Mouse (Mus musculus): ENCODE data around the gene Antxr2. TPM values are rescaled to one million over a fixed set of nuclear protein-coding genes. Genes with fewer than 3 reads are reported as not detected.

Antxr2 gene
- polyA plus RNA-seq, 1 experiment from 2014 or later: 9.3 TPM

- H3K4me3 ChIP-seq (ENCODE audit: low read depth, low read length): no peak overlapping the region
- H3K9ac ChIP-seq (ENCODE audit: low read length): no peak overlapping the region
- H3K4me2 ChIP-seq (replicated peaks; ENCODE audit: low read depth): no peak overlapping the region
- TF ChIP-seq CTCF (IDR thresholded peaks at IDR 0.05; ENCODE audit: low read depth): no peak
- TF ChIP-seq EP300 (optimal IDR thresholded peaks at IDR 0.05): no peak
- DNase-seq (ENCODE audit: low spot score): no peak
- whole genome bisulfite sequencing: 70% methylated on average over 2 of the region's 2 CpGs
- no peaks in the 10 kb centered on the region for H3K27me3 ChIP-seq (ENCODE audit: control insufficient read depth, insufficient read depth, low read length)
- H3K36me3 ChIP-seq (ENCODE audit: control insufficient read depth, insufficient read depth, low read length): no peaks in the 10 kb centered on the region
- no peaks in the 10 kb centered on the region for H3K4me1 ChIP-seq (replicated peaks; ENCODE audit: control insufficient read depth, insufficient read depth)
- H3K9me3 ChIP-seq (ENCODE audit: control insufficient read depth, low read length): no peaks in the 10 kb centered on the region
- no peak overlapping the region for H3K27ac ChIP-seq (replicated peaks)
- ATAC-seq (ENCODE audit: low FRiP score, low TSS enrichment): no peak
These were observed 3.4 kb upstream of the Antxr2 start for GRCm38 (mm10) chr5:98034207-98034606.

DNA sequence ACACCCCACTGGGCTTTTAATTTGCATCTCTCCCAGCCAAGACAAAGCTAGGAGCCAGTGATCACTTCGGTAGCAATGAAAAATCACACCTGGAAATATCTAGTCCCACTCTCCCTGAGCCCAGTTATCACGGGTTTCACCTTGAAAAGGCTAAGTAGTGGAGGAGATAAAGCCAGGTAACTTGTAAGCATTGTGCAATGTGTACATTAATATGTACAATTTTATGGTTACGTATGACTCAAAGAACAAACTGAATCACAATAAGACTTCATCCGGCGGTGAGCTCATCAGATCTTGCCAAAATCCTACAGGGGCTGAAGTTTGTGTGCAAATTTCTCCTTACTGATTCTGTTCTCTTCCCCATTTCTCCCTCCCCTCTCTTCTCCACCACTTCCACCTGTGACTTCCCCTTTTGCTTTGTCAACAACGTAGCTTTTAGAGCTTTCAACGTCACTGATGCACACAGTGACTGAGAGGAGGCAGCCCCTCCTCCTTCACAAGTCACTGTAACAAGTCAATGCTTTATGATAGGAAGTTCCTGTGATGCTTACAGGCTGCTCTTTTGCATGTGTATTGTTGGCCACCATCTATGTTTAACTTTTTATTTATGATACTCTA is 2.1 kb upstream of the Antxr2 start:
- Histone ChIP-seq H3K27me3 (ENCODE audit: control insufficient read depth, insufficient read depth, low read length) (no peaks in the 10 kb centered on the region), H3K9ac (ENCODE audit: low read length) (no peak overlapping the region), H3K4me3 (ENCODE audit: low read depth, low read length) (no peak overlapping the region), H3K27ac (replicated peaks) (no peak overlapping the region), H3K36me3 (ENCODE audit: control insufficient read depth, insufficient read depth, low read length) (no peaks in the 10 kb centered on the region), H3K4me2 (replicated peaks; ENCODE audit: low read depth) (no peak overlapping the region), H3K9me3 (ENCODE audit: control insufficient read depth, low read length) (no peaks in the 10 kb centered on the region), H3K4me1 (replicated peaks; ENCODE audit: control insufficient read depth, insufficient read depth) (no peaks in the 10 kb centered on the region)
- TF ChIP-seq EP300 (optimal IDR thresholded peaks at IDR 0.05): no peak
- no peak for DNase-seq (ENCODE audit: low spot score)
- no peak for ATAC-seq (ENCODE audit: low FRiP score, low TSS enrichment)
- 53% methylated on average over 7 of the region's 7 CpGs for WGBS

DNA sequence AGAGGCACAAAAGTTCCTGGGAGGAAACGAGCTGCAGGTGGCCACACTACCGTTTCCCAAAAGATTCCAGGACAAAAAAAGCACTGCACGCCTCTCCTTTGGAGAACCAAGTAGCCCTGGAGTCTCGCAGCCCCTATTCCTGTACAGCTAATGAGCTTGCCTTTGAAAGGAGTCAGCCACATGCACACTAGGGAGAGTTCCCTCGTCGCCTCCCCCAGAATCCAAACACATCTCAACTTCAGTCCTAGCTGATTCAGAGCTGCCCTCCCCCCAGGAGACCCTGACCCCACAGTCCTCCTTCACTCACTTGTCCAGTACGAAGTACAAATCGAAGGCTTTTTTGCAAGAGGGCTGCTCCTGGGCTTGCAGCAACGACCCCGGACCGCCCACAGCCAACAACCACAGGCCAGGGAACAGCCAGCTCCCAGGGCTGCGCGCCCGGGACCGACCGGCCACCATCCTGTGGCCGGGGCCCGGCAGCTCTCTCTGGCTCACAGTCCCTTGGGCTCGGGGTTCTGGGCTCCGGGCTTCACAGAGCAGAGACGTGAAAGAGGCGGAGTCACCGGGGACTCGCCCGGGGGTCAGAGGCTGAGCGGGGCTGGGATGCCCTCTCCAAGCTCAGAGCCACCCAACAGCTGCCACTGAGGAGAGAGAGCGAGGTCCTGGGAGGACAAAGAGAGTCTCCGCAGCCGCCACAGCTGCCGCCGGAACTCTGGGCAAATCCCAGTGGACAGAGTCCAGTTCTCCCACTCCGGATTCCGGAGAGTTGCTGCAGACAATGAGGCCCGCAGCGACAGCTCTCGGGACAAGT is 547 bp downstream of the Antxr2 start:
- WGBS: under 1% methylated on average over 36 of the region's 36 CpGs
- peak overlapping the region; percentile 87 for H3K27ac ChIP-seq (replicated peaks)
- DNase-seq (ENCODE audit: low spot score) (peak; percentile 64), ATAC-seq (ENCODE audit: low FRiP score, low TSS enrichment) (peak; percentile 78)
- no peaks in the 10 kb centered on the region for H3K4me1 ChIP-seq (replicated peaks; ENCODE audit: control insufficient read depth, insufficient read depth)
- no peaks in the 10 kb centered on the region for H3K9me3 ChIP-seq (ENCODE audit: control insufficient read depth, low read length)
- peak overlapping the region; percentile 77 for H3K4me3 ChIP-seq (ENCODE audit: low read depth, low read length)
- TF ChIP-seq CTCF (IDR thresholded peaks at IDR 0.05; ENCODE audit: low read depth) (no peak), EP300 (optimal IDR thresholded peaks at IDR 0.05) (no peak)
- H3K4me2 ChIP-seq (replicated peaks; ENCODE audit: low read depth): peak overlapping the region; percentile 84
- H3K27me3 ChIP-seq (ENCODE audit: control insufficient read depth, insufficient read depth, low read length): no peaks in the 10 kb centered on the region
- no peaks in the 10 kb centered on the region for H3K36me3 ChIP-seq (ENCODE audit: control insufficient read depth, insufficient read depth, low read length)
- peak overlapping the region; percentile 77 for H3K9ac ChIP-seq (ENCODE audit: low read length)

GRCm38 (mm10) chr5:98027688-98028389 is 3.0 kb downstream of the Antxr2 start:
- no peaks in the 10 kb centered on the region for H3K4me1 ChIP-seq (replicated peaks; ENCODE audit: control insufficient read depth, insufficient read depth)
- no peaks in the 10 kb centered on the region for H3K36me3 ChIP-seq (ENCODE audit: control insufficient read depth, insufficient read depth, low read length)
- TF ChIP-seq EP300 (optimal IDR thresholded peaks at IDR 0.05) (no peak), CTCF (IDR thresholded peaks at IDR 0.05; ENCODE audit: low read depth) (no peak)
- H3K9ac ChIP-seq (ENCODE audit: low read length): no peak overlapping the region
- ATAC-seq (ENCODE audit: low FRiP score, low TSS enrichment) (no peak), DNase-seq (ENCODE audit: low spot score) (no peak)
- no peaks in the 10 kb centered on the region for H3K27me3 ChIP-seq (ENCODE audit: control insufficient read depth, insufficient read depth, low read length)
- peak overlapping the region; percentile 37 for H3K4me2 ChIP-seq (replicated peaks; ENCODE audit: low read depth)
- H3K4me3 ChIP-seq (ENCODE audit: low read depth, low read length): peak overlapping the region; percentile 17; the same call in 1 of the 2 replicates
- H3K27ac ChIP-seq (replicated peaks): no peak overlapping the region
- WGBS: 42% methylated on average over 8 of the region's 8 CpGs
- no peaks in the 10 kb centered on the region for H3K9me3 ChIP-seq (ENCODE audit: control insufficient read depth, low read length)

DNA sequence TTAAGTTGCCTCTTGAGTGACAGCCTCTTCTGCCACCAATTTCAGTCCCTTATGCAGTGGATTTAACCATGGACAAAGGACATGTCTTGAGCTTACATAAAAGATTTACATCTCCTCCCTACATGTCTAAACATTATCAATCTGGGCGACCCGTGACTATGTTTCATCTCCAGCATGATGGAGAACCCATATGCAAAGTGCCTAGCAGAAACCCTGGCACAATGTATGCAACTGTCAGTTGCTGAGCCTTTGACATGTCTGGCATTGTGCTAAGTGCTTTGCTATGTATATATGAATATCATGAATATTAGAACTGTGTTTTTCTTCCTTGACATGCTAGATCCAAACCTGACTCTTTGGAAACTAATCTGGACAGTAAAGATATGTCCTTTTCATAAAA is 4.9 kb downstream of the Antxr2 start:
- Histone ChIP-seq H3K27me3 (ENCODE audit: control insufficient read depth, insufficient read depth, low read length) (no peaks in the 10 kb centered on the region), H3K27ac (replicated peaks) (no peak overlapping the region), H3K9me3 (ENCODE audit: control insufficient read depth, low read length) (no peaks in the 10 kb centered on the region), H3K4me1 (replicated peaks; ENCODE audit: control insufficient read depth, insufficient read depth) (no peaks in the 10 kb centered on the region), H3K9ac (ENCODE audit: low read length) (no peak overlapping the region), H3K4me3 (ENCODE audit: low read depth, low read length) (no peak overlapping the region), H3K36me3 (ENCODE audit: control insufficient read depth, insufficient read depth, low read length) (no peaks in the 10 kb centered on the region), H3K4me2 (replicated peaks; ENCODE audit: low read depth) (no peak overlapping the region)
- DNase-seq (ENCODE audit: low spot score) (no peak), ATAC-seq (ENCODE audit: low FRiP score, low TSS enrichment) (no peak)
- 81% methylated on average over 2 of the region's 2 CpGs for WGBS
- TF ChIP-seq EP300 (optimal IDR thresholded peaks at IDR 0.05) (no peak), CTCF (IDR thresholded peaks at IDR 0.05; ENCODE audit: low read depth) (no peak)
